9 mouse cellular contexts compared by ENCODE assay signal in the genomic region with DNA sequence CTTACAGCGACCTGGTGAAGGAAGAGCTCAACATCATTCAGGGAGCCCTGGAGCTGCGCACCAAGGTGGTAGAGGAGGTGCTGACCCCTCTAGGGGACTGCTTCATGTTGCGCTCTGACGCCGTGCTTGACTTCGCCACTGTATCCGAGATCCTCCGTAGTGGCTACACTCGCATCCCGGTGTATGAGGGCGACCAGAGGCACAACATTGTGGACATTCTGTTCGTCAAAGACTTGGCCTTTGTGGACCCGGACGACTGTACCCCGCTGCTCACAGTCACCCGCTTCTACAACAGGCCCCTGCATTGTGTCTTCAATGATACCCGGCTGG. TPM values are rescaled to one million over a fixed set of nuclear protein-coding genes. Genes with fewer than 3 reads are reported as not detected.
DNase-seq lines count a peak whose midpoint lies in the region; ATAC-seq and TF ChIP-seq lines count a peak whose summit lies in the region.
"Had no signal": no experiment of that assay in that cellular context is flagged by ENCODE, and none has a peak within 500 bp of the region (broad histone marks: within the 10 kb centered on the region; RNA-seq: fewer than 3 reads in every experiment).

No protein-coding gene starts in this region.

- H3K9ac ChIP-seq in lung, postnatal 0 days (replicated peaks; ENCODE audit: low read depth): no peak overlapping the region
- H3K9ac ChIP-seq in limb, embryonic 13.5 days: peak overlapping the region; percentile 72
- H3K9ac ChIP-seq in stomach, embryonic 14.5 days (replicated peaks; ENCODE audit: low read depth, low read length): no peak overlapping the region

- no peaks in the 10 kb centered on the region for H3K9me3 ChIP-seq in lung, postnatal 0 days (ENCODE audit: low read length)
- peaks cover 6% of the 10 kb centered on the region; the same call in 1 of the 2 replicates for H3K9me3 ChIP-seq in limb, embryonic 13.5 days
- H3K9me3 ChIP-seq in stomach, embryonic 14.5 days (ENCODE audit: control insufficient read depth, low read depth, low read length): no peaks in the 10 kb centered on the region

- peak overlapping the region; percentile 98 for H3K27ac ChIP-seq in cerebellum, adult 2 months (ENCODE audit: insufficient read depth, low read length)
- no peak overlapping the region for H3K27ac ChIP-seq in lung, postnatal 0 days (ENCODE audit: low read length)
- no peak overlapping the region for H3K27ac ChIP-seq in limb, embryonic 13.5 days
- H3K27ac ChIP-seq in stomach, embryonic 14.5 days (ENCODE audit: low read length): no peak overlapping the region

- peak overlapping the region; percentile 63; the same call in 1 of the 2 replicates for H3K4me2 ChIP-seq in lung, postnatal 0 days (replicated peaks; ENCODE audit: low read depth, low read length)
- peak overlapping the region; percentile 100 for H3K4me2 ChIP-seq in limb, embryonic 13.5 days (replicated peaks)
- H3K4me2 ChIP-seq in stomach, embryonic 14.5 days (replicated peaks; ENCODE audit: low read depth, low read length): peak overlapping the region; percentile 99

- TF ChIP-seq EP300 in lung, postnatal 0 days (IDR thresholded peaks at IDR 0.05): no peak

- peak overlapping the region; percentile 100 for H3K4me3 ChIP-seq in cerebellum, adult 2 months (replicated peaks; ENCODE audit: insufficient read depth, low read depth, low read length)
- no peak overlapping the region for H3K4me3 ChIP-seq in lung, postnatal 0 days (ENCODE audit: low read depth, low read length)
- peak overlapping the region; percentile 73 for H3K4me3 ChIP-seq in limb, embryonic 13.5 days
- peak overlapping the region; percentile 68 for H3K4me3 ChIP-seq in stomach, embryonic 14.5 days (ENCODE audit: low read depth, low read length)

- H3K36me3 ChIP-seq in lung, postnatal 0 days (ENCODE audit: insufficient read depth, low read length): no peaks in the 10 kb centered on the region
- no peaks in the 10 kb centered on the region for H3K36me3 ChIP-seq in limb, embryonic 13.5 days
- no peaks in the 10 kb centered on the region for H3K36me3 ChIP-seq in stomach, embryonic 14.5 days (ENCODE audit: control insufficient read depth, insufficient read depth, low read length)

- no peak for ATAC-seq in lung, postnatal 0 days
- ATAC-seq in limb, embryonic 13.5 days (ENCODE audit: low FRiP score, low read depth): no peak
- ATAC-seq in stomach, embryonic 14.5 days (ENCODE audit: insufficient number of reproducible peaks, insufficient read depth, low FRiP score, low read depth): no peak

- no peaks in the 10 kb centered on the region for H3K27me3 ChIP-seq in cerebellum, adult 2 months (ENCODE audit: control insufficient read depth, insufficient read depth, low read length)
- peaks cover 38% of the 10 kb centered on the region for H3K27me3 ChIP-seq in lung, postnatal 0 days (replicated peaks; ENCODE audit: insufficient read depth, low read length)
- H3K27me3 ChIP-seq in limb, embryonic 13.5 days: peaks cover 57% of the 10 kb centered on the region
- H3K27me3 ChIP-seq in stomach, embryonic 14.5 days (ENCODE audit: control insufficient read depth, insufficient read depth, low read length): peaks cover 22% of the 10 kb centered on the region

- TF ChIP-seq CTCF in cerebellum, adult 2 months (IDR thresholded peaks at IDR 0.05; ENCODE audit: borderline replicate concordance, insufficient read depth, low read depth, low read length): no peak
- no peak for TF ChIP-seq CTCF in lung, postnatal 0 days (IDR thresholded peaks at IDR 0.05)

- no peak for DNase-seq in cerebellum, adult 2 months
- no peak for DNase-seq in cerebellum, adult 9-10 months
- no peak for DNase-seq in lung, postnatal 0 days (ENCODE audit: low spot score)
- no peak for DNase-seq in lung, postnatal 36 days
- DNase-seq in Muller cell, postnatal 12 days (ENCODE audit: inconsistent ontology term): no peak
- DNase-seq in cerebellum, adult 8-10 months: no peak
- DNase-seq: lung, postnatal 4 days had no signal

- 4% methylated on average over 17 of the region's 17 CpGs for WGBS in cerebellum, adult 2 months
- WGBS in lung, postnatal 0 days: 16% methylated on average over 17 of the region's 17 CpGs
- 16% methylated on average over 17 of the region's 17 CpGs for WGBS in limb, embryonic 13.5 days
- WGBS in stomach, embryonic 14.5 days: 13% methylated on average over 17 of the region's 17 CpGs

- no peak for TF ChIP-seq POLR2A in cerebellum, adult 2 months (IDR thresholded peaks at IDR 0.05; ENCODE audit: borderline replicate concordance, insufficient read depth, low read length)

- H3K4me1 ChIP-seq in cerebellum, adult 2 months (ENCODE audit: control insufficient read depth, insufficient read depth, low read length): peaks cover 6% of the 10 kb centered on the region
- H3K4me1 ChIP-seq in lung, postnatal 0 days (ENCODE audit: insufficient read depth, low read depth, low read length): no peaks in the 10 kb centered on the region
- H3K4me1 ChIP-seq in limb, embryonic 13.5 days: peaks cover 19% of the 10 kb centered on the region
- 0 out of 2 replicates have a peak, but pooled peaks cover 2% of the 10 kb centered on the region for H3K4me1 ChIP-seq in stomach, embryonic 14.5 days (ENCODE audit: control insufficient read depth, insufficient read depth, low read length)

RNA-seq across cellular contexts. Expression of gene Cnnm1, which starts 1.4 kb away (rescaled TPM):
- polyA plus RNA-seq in cerebellum, adult 2 months (2012; rRNA removed): 80.2 and 86.8 TPM in 2 replicates
- polyA plus RNA-seq in lung, postnatal 0 days (2015; fragmentation: Nextera tagmentation; extraction: Ambion mirVana): 0.25 and 0.30 TPM in 2 replicates
- polyA plus RNA-seq in limb, embryonic 13.5 days (2015; fragmentation: Nextera tagmentation; extraction: Ambion mirVana): 1.0 and 1.1 TPM in 2 replicates
- polyA plus RNA-seq in stomach, embryonic 14.5 days (2014; fragmentation: Nextera tagmentation; extraction: Ambion mirVana): 0.32 and 0.77 TPM in 2 replicates

RNA-seq across cellular contexts. Expression of gene Hpse2, which starts 53.5 kb away (rescaled TPM):
- polyA plus RNA-seq in cerebellum, adult 2 months (2012; rRNA removed): 0.10 and 0.11 TPM in 2 replicates
- polyA plus RNA-seq in lung, postnatal 0 days (2015; fragmentation: Nextera tagmentation; extraction: Ambion mirVana): 0.64 and 0.76 TPM in 2 replicates
- polyA plus RNA-seq in limb, embryonic 13.5 days (2015; fragmentation: Nextera tagmentation; extraction: Ambion mirVana): 9.8 and 10.8 TPM in 2 replicates
- polyA plus RNA-seq in stomach, embryonic 14.5 days (2014; fragmentation: Nextera tagmentation; extraction: Ambion mirVana): 11.4 and 16.1 TPM in 2 replicates

Comparison
In these comparisons a context has a peak if more than half of its experiments do, and no peak if none do; other contexts are left out.
1. RNA of gene Cnnm1, which starts 1.4 kb away (polyA plus RNA-seq): 80.2 to 86.8 TPM in cerebellum, adult 2 months; 1.0 to 1.1 TPM in limb, embryonic 13.5 days, 0.32 to 0.77 TPM in stomach, embryonic 14.5 days and 0.25 to 0.30 TPM in lung, postnatal 0 days; every median in the first group is over 10 times any median in the second.
2. Peak in every context shown above with its lines, with median percentiles within 50 percentile points of each other: H3K4me2 ChIP-seq.